Mouse (Mus musculus): ENCODE data around the gene Tex45.

- TF ChIP-seq CTCF (IDR thresholded peaks at IDR 0.05; ENCODE audit: low read depth) (no peak), EP300 (IDR thresholded peaks at IDR 0.05; ENCODE audit: low read depth) (no peak)
These were observed 22.5 kb downstream of the Tex45 start, which contains the start of gene Zfp358 for GRCm38 (mm10) chr8:3492901-3493844.

All from liver, embryonic 14.5 days (tissue).